ENCODE assay signal across 8 mouse cellular contexts in the genomic region with DNA sequence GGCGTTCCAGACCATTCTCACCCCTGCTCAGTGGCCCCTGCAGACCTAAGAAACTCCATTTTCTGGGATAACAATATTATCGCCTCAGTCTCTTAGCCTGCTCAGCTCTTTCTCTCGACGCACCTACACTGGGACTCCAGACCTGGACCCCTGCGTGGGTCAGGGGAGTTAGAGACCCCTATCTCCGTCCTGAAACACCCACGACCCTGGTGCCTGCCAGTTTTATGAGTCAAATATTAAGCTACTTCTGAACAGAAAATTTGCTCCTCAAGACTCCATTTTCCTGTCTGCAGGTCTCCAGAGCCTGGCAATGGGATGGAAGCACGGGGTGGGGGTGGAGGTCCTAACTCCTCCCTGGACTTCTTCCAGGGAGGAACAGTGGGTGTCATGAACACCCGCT. TPM values are rescaled to one million over a fixed set of nuclear protein-coding genes. Genes with fewer than 3 reads are reported as not detected.
DNase-seq lines count a peak whose midpoint lies in the region; ATAC-seq lines count a peak whose summit lies in the region.

No protein-coding gene starts in this region.

- no peaks in the 10 kb centered on the region for H3K9me3 ChIP-seq in heart, embryonic 10.5 days
- no peaks in the 10 kb centered on the region for H3K9me3 ChIP-seq in forebrain, embryonic 15.5 days
- no peaks in the 10 kb centered on the region for H3K9me3 ChIP-seq in liver, embryonic 15.5 days (replicated peaks)

- intact Hi-C loops in heart, postnatal 36 days (cut with DNase I): loop anchor here (2.0 kb wide), 1 partner anchor 70 kb away; no protein-coding TSS in a partner anchor

- H3K27ac ChIP-seq in heart, embryonic 10.5 days: peak overlapping the region; percentile 99
- H3K27ac ChIP-seq in forebrain, embryonic 15.5 days (replicated peaks): peak overlapping the region; percentile 81; the same call in 1 of the 2 replicates
- H3K27ac ChIP-seq in liver, embryonic 15.5 days (replicated peaks): no peak overlapping the region

- peaks cover 91% of the 10 kb centered on the region for H3K27me3 ChIP-seq in heart, embryonic 10.5 days (ENCODE audit: insufficient read depth, poor library complexity, severe bottlenecking)
- H3K27me3 ChIP-seq in forebrain, embryonic 15.5 days: peaks cover 39% of the 10 kb centered on the region
- peaks cover 100% of the 10 kb centered on the region for H3K27me3 ChIP-seq in liver, embryonic 15.5 days

- no peak for ATAC-seq in forebrain, embryonic 15.5 days (replicated peaks)
- ATAC-seq in liver, embryonic 15.5 days (ENCODE audit: insufficient read depth): no peak
- ATAC-seq in megakaryocyte progenitor cell, adult 5-6 weeks (replicated peaks; ENCODE audit: poor library complexity): no peak

- DNase-seq in heart, embryonic 10.5 days (ENCODE audit: low spot score): peak; percentile 73
- DNase-seq in heart, postnatal 36 days: no peak
- peak; percentile 32 for DNase-seq in CD4-positive helper T cell, adult 2 months (ENCODE audit: low read depth, low spot score)
- no peak for DNase-seq in adrenal gland, adult (ENCODE audit: inconsistent age in 2 of 2, low spot score in 1 of 2)
- no peak for DNase-seq in layer of hippocampus, adult 9-11 months

- peak overlapping the region; percentile 74 for H3K4me3 ChIP-seq in heart, embryonic 10.5 days
- H3K4me3 ChIP-seq in forebrain, embryonic 15.5 days: peak overlapping the region; percentile 57
- H3K4me3 ChIP-seq in liver, embryonic 15.5 days (replicated peaks): peak overlapping the region; percentile 55

- WGBS in heart, embryonic 10.5 days: under 1% methylated on average over 9 of the region's 9 CpGs
- 3% methylated on average over 9 of the region's 9 CpGs for WGBS in forebrain, embryonic 15.5 days
- WGBS in liver, embryonic 15.5 days (ENCODE audit: insufficient replicate concordance): 2% methylated on average over 9 of the region's 9 CpGs

- H3K4me1 ChIP-seq in heart, embryonic 10.5 days: peaks cover 69% of the 10 kb centered on the region
- H3K4me1 ChIP-seq in forebrain, embryonic 15.5 days: peaks cover 57% of the 10 kb centered on the region
- H3K4me1 ChIP-seq in liver, embryonic 15.5 days (replicated peaks): peaks cover 44% of the 10 kb centered on the region

- peak overlapping the region; percentile 79 for H3K9ac ChIP-seq in forebrain, embryonic 15.5 days (replicated peaks)
- H3K9ac ChIP-seq in liver, embryonic 15.5 days: no peak overlapping the region

- H3K4me2 ChIP-seq in forebrain, embryonic 15.5 days (replicated peaks): peak overlapping the region; percentile 95
- peak overlapping the region; percentile 79 for H3K4me2 ChIP-seq in liver, embryonic 15.5 days

- H3K36me3 ChIP-seq in heart, embryonic 10.5 days: no peaks in the 10 kb centered on the region
- no peaks in the 10 kb centered on the region for H3K36me3 ChIP-seq in forebrain, embryonic 15.5 days
- no peaks in the 10 kb centered on the region for H3K36me3 ChIP-seq in liver, embryonic 15.5 days (replicated peaks)

RNA-seq across cellular contexts. Expression of a gene that starts 16.5 kb away (rescaled TPM):
- polyA plus RNA-seq in heart, embryonic 10.5 days (2016; fragmentation: Nextera tagmentation; extraction: Ambion mirVana): 9.1 and 9.7 TPM in 2 replicates
- 1 to 10 TPM; 5.3 to 9.1 TPM for total RNA-seq in heart, postnatal 36 days (2021)
- 13.8 and 14.1 TPM in 2 replicates for polyA plus RNA-seq in forebrain, embryonic 15.5 days (2015; fragmentation: Nextera tagmentation; extraction: Ambion mirVana)
- polyA plus RNA-seq in liver, embryonic 15.5 days (2015; fragmentation: Nextera tagmentation; extraction: Ambion mirVana): 3.3 and 3.5 TPM in 2 replicates
- 1.9 and 2.1 TPM in 2 replicates for total RNA-seq in megakaryocyte progenitor cell, adult 5-6 weeks (2015)
- total RNA-seq in megakaryocyte progenitor cell, adult 5-6 weeks (2017): 2.7 and 3.6 TPM in 2 replicates

RNA-seq across cellular contexts. Expression of a gene that starts 28.7 kb away (rescaled TPM):
- 8.9 and 9.0 TPM in 2 replicates for polyA plus RNA-seq in heart, embryonic 10.5 days (2016; fragmentation: Nextera tagmentation; extraction: Ambion mirVana)
- 10 to 100 TPM; 11.5 to 13.6 TPM for total RNA-seq in heart, postnatal 36 days (2021)
- 15.5 and 16.5 TPM in 2 replicates for polyA plus RNA-seq in forebrain, embryonic 15.5 days (2015; fragmentation: Nextera tagmentation; extraction: Ambion mirVana)
- 2.8 and 2.9 TPM in 2 replicates for polyA plus RNA-seq in liver, embryonic 15.5 days (2015; fragmentation: Nextera tagmentation; extraction: Ambion mirVana)
- total RNA-seq in megakaryocyte progenitor cell, adult 5-6 weeks (2015): 19.9 and 21.5 TPM in 2 replicates
- total RNA-seq in megakaryocyte progenitor cell, adult 5-6 weeks (2017): 24.8 and 25.4 TPM in 2 replicates

RNA-seq across cellular contexts. Expression of a gene that starts 34.5 kb away (rescaled TPM):
- 37.4 and 56.0 TPM in 2 replicates for polyA plus RNA-seq in heart, embryonic 10.5 days (2016; fragmentation: Nextera tagmentation; extraction: Ambion mirVana)
- 1 to 10 TPM; 3.2 to 3.9 TPM for total RNA-seq in heart, postnatal 36 days (2021)
- 30.4 and 31.8 TPM in 2 replicates for polyA plus RNA-seq in forebrain, embryonic 15.5 days (2015; fragmentation: Nextera tagmentation; extraction: Ambion mirVana)
- polyA plus RNA-seq in liver, embryonic 15.5 days (2015; fragmentation: Nextera tagmentation; extraction: Ambion mirVana): 3.0 and 3.2 TPM in 2 replicates
- 1.8 and 2.8 TPM in 2 replicates for total RNA-seq in megakaryocyte progenitor cell, adult 5-6 weeks (2015)
- total RNA-seq in megakaryocyte progenitor cell, adult 5-6 weeks (2017): 3.0 and 3.2 TPM in 2 replicates

Comparison
In these comparisons a context has a peak if more than half of its experiments do, and no peak if none do; other contexts are left out.
1. DNase-seq: peak in heart, embryonic 10.5 days (single experiment) and CD4-positive helper T cell, adult 2 months (single experiment); none in heart, postnatal 36 days (0 of 2), adrenal gland, adult (0 of 2) and layer of hippocampus, adult 9-11 months (single experiment).
2. Peak in every context shown above with its lines, with median percentiles within 50 percentile points of each other: H3K4me3 ChIP-seq.